Mouse (Mus musculus): ENCODE results near the gene Stx5a.

Gene Stx5a

DNA sequence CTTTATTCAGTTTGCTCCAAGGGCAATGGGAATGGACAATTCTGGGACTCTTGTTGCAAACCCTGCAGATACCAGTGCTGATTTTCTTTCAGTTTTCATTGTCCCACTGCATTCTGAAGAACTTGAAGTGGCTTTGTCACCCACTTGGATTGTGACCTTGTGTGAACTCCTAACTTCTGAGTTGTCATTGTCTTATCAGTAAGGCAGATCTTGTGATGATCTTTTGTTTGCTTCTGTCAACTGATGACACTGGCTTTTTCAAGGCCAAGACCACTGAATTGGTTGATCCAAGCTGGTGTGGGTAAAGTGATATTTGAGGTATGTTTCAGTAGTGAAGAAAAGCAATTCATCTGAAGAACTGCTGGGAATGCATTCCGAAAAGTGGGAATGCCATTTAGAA, 4.2 kb downstream of the Stx5a start:
- no peak for DNase-seq (ENCODE audit: low read depth, low spot score)

DNA sequence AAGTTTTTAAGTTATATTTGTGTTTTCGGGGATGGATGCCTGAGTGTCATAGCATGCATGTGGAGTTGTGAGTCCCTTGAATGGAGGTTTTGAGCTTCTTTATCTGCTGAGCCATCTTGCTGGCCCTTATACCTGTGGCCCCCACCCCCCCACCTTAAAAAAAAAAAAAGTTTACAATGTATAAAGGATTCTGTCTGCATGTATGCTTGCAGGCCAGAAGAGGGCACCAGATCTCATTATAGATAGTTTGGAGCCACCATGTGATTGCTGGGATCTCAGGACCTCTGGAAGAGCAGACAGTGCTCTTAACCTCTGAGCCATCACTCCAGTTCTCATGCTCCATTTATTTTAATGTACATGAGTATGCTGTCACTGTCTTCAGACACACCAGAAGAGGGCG, 6.2 kb downstream of the Stx5a start:
- DNase-seq (ENCODE audit: low read depth, low spot score), result no peak

DNA sequence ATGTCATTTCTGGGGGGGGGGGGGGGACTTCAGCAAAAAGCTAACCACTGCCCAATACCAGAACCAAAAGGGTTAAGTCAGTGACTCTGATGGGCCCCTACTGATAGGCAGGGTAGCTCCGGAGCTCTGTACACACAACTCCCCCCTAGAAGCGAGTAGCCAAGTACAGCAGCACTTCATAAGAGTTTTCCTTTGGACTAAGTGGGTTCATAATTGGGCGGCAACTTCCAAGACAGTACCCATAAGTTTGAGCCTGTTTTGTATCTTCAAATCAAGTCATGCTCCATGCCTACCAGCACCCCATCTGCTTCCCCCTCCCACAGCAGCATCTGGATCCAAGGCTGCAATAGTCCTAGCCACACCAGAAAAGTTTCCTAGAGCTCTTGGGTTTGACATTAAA, 14.4 kb downstream of the Stx5a start:
- no peak for DNase-seq (ENCODE audit: low read depth, low spot score)

DNA sequence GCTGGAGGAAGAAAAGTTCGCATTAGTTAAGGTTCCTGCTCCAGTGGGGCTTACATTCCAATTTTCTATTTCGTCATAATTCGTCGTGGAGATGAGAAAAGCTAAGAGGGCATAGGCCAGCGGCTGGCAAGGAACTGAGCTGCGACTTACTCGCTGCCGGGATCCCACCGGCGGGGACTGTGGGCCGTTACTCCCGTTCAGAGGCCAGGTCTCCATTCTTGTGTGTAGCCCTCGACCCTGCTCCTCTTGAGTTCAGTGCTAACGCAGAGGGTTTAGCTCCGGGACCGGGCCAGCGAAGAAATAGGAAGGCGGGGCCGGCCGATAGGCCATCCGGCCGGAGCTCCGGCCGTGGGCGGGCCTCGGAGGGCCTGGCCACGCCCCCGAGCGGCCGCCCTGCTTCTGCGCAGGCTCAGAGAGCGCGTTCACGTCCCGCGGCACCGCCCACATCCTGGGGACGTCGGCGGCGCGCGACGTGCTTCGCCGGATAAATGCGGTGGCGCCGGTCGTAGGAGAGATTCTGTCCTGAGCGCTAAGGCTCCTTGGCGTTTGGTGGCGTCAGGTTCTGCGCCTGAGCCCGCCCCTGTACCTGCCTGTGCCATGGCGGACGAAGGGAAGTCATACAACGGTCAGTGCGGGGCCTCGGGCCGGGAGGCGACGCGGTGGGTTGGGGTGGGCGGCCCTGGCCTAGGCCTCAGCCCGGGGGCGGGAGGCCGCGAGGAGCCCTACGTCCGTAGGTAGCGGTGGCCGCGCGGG, 15.6 kb downstream of the Stx5a start, which contains the start of gene Nxf1:
Gene Nxf1 (plus strand): TSS at position 439 of the 753 bp plus-strand sequence.
- DNase-seq (ENCODE audit: low read depth, low spot score), result peak; percentile 90

DNA sequence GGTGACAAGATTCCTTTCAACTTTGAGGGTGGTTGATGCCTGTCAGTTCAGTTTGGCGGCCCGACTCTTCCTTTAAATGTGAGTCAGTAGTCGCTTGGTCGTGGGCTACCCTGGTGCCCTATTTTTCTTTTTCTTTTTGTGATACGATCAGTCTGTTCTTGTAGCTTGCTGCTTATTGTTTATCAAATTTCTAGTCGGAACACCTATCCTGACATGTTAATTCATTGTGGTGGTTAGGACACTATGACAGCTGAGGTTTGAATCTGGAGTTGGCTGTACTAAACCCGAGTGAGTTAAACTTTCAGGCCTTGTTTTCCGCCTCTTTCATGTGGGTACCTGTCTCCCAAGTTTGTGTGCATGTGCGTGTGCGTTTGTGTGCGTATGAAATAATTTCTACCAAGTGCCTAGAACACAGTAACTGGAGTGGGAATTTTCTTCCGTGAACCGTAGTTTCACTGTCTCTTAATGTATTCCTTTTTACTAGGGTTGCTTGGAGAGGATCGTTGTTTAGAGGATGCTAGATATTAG, 16.3 kb downstream of the Stx5a start:
- no peak for DNase-seq (ENCODE audit: low read depth, low spot score)

DNA sequence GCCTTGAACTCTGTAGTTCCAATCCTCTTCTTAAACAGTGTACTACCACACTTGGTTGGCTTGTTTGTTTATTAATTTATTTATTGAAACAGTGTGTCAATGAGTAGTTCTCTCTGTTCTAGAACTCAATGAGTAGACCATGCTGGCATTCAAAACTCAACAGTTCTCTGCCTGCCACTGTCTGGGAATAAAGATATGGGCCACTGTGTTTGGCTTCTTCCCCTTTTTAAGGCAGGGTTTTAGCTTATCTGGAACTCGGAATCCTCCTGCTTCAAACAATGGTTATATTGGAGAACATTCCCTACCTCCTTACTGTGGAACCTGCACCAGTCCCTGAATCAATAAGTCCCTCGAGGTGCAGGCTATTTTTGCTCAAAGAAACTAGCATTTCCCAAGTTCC, 17.7 kb downstream of the Stx5a start:
- no peak for DNase-seq (ENCODE audit: low read depth, low spot score)

DNA sequence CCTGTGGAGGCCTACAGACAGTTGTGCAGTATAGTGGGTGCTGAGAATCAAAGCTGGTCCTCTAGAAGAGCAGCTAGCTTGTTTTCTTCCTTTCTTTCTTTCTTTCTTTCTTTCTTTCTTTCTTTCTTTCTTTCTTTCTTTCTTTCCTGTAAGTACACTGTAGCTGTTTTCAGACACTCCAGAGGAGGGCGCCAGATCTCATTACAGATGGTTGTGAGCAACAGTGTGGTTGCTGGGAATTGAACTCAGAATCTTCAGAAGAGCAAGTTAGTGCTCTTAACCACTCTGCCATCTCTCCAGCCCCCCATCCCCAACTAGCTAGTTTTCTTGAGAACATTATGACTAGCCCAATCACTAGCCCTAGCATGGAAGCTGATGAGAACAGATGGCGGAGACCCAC, 19.5 kb downstream of the Stx5a start:
- no peak for DNase-seq (ENCODE audit: low read depth, low spot score)

DNA sequence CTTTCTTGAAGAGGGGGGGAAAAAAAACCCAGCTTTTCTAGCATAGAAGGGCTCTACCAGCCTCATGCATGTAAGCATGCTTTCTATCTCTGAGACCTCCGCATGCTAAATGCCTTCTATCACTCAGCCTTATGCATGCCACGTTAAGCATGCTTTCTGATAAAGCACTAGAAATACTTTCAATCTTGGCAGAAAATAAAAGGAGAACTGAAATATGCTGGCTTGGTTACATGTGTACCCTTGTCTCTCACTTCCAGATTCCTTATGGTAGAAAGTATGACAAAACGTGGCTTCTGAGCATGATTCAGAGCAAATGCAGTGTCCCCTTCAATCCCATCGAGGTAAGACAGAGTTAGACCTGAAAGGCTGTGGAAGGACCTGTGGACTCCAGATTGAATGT, 22.1 kb downstream of the Stx5a start:
- DNase-seq (ENCODE audit: low read depth, low spot score), result no peak

DNA sequence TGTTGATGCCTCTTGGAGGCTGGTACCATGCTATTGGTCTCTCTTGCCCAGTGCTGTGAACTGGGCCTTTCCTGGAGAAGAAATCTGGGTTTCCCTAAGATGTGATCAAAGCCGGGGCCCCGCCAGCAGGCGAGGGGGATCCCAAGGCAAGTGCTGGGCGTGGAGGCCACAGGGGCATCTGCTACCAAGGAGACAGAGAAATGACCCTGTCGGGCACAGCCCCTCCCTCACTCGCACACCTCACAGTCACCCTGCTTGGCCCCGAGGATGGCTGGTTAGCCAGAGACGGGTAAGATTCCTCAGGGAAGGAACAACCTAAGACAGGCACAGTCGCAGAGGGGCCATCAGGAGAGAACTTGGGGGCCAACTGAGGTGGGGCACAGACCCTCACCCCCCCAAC, 24.3 kb downstream of the Stx5a start:
- DNase-seq (ENCODE audit: low read depth, low spot score), result no peak

DNA sequence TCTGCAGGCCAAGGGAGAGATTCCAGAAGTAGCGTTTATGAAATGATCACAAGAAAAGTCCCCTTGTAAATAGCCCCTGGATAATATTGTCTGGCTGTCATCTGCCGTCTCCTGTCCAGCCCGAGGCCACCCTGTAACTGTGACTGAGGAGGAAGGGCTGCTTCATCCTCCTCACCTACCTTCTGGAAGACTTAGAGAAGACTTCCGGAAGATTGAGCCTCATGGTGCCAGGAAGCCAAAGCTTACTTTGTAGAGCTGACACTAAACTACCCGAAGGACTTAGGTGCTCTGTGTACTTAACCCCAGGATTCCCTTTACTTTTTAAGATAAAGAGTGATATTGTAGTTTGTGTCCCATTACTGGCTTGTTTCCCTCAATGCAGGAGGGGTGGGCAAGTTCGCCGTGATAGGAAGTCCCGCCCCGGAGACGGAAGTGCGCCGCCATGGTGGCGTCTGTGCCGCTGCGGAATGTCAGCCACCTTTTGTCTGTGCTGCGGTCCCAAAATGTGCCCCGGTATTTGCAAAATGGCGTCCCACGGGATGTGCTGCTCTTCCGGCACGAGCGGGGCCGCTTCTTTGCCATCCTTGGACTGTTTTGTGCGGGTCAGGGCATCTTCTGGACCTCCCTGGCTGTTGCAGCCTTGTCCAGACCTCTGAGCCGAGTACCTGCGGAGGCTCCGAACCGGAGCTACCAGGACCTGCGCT, 29.5 kb downstream of the Stx5a start, which contains the start of gene Tmem223:
Gene Tmem223 (plus strand): TSS at position 430 of the 704 bp plus-strand sequence.
- DNase-seq (ENCODE audit: low read depth, low spot score), result no peak

DNA sequence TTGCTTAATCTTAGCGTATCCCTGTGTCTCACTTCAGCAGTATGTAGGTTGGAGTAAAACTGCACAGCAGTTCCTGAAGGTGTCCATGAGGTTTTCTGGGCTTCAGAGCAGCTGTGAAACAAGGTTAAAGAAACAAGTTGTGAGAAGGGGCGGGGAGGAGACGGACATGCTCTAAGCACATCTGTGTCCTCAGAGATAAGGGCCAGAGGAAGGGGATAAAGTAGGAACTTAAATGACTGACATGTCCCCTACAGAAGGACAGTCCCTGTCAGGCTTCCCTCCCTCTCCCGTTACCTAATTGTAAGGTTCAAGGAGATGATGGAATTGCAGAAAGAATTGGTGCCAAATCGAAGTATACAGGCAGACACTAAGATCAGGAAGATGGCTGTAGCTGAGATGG, 31.8 kb downstream of the Stx5a start:
- no peak for DNase-seq (ENCODE audit: low read depth, low spot score)

DNA sequence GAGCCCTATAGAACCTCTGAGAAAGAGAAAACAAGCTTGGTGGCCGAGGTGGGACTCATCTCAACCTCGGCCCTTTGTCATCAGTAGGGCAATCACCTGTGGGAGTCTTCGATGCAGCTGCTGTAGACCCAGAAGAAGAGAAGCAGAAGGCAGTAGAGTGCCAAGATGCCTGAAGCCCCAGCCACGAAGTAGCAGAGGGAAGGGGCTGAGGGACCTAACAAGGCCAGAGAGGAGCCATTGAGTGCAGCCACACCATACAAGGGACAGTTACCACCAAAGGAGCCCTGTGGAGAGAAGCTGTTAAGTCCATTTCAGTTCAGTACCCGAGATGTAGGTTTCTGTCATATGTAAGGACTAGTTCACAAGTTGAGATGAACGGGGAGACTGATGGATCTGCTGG, 32.2 kb downstream of the Stx5a start:
- no peak for DNase-seq (ENCODE audit: low read depth, low spot score)

DNA sequence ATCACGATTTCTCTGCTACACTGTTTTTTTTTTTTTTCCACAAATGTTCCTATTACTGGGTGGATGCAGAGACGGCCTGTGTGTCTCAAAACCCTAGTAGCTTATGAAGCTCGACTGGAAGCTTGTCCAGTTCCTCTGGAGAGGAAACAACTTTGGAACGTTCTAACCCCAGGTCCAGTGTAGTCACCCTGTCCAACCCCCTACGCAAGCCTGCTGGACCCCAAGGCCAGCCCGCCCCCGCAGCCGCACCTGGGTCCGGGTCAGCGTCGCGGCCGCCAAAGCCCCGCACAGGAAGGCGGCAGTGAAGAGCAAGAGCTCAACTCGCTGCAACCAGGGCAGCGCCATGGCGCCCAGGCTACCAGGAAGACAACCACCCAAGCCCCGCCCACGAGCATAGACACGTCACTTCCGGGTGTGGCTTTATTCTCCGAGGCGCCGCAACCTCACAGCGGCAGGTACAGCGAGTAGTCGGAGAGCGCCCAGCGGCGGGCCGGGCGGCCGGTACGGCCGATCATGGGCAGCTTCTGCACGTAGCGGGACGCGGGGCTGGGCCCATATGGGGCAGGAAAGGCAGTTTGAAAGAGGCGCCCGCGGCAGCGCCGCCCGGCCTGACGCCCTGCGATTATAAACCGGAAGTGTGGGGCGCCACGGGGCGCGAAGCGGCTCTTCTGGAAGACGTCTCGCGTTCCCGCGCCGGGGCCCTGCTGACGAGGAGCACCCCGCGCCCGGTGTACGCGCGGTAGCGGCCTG, 33.0 kb downstream of the Stx5a start, which contains the start of gene Tmem179b:
Gene Tmem179b (minus strand): TSS at position 382 of the 750 bp plus-strand sequence.
- DNase-seq (ENCODE audit: low read depth, low spot score), result peak; percentile 96

DNA sequence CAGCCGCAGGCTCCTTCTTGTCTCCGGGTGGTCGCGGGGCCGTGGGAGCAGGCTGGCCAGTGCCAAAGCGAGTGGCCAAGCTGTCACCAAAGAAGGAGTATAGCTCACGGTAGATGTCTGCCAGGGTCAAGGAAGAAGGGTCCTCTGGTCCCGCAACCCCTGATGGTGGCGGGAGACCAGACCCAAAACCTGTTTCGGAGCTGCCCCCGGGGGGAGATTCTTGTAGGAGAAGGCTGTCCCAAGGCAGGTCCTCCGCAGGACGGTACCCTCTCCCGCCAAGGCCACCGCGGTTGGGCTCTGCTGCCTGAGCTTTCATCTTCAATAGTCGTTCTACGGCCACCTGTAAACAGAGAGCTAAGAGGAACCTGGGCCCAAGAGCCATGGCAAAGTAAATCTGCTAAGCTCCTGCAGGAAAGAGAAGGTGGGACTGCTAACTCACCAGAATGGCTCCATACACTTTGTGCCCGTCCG, 33.8 kb downstream of the Stx5a start:
- DNase-seq (ENCODE audit: low read depth, low spot score), result no peak

DNA sequence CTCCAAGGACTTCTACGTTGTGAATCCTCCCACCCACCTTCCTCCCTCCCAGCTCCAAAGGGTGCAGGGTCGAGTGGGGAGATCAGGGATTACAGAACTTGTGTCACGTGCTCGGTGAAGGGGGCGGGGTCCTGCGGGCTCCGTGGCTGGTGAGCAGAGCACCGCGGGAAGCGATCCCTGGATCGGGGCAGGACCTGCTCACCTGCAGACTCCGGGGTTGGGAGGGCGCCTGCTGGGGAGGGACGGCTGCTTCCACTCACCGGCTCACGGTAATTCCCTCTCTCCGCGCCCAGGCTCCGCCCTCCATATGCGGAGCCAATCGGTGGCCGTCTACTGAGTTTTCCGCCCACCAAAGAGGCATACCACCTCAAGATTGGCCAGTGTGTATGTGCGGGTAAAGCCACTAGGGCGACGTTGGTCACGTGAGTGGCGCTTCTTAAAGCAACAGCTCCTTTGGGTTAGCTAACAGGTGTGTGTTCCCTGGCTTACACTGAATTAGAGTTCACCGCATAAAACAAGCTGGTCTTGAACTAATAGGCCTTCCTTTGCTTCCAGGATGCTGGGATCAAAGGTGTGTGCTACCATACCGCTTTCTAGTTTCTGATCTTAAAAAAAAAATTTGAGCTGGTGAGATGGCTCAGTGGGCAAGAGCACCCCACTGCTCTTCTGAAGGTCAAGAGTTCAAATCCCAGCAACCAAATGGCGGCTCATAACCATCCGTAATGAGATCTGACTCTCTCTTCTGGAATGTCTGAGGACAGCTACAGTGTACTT, 45.0 kb downstream of the Stx5a start, which contains the start of gene Taf6l:
Gene Taf6l (minus strand): TSS at position 410 of the 774 bp plus-strand sequence.
- DNase-seq (ENCODE audit: low read depth, low spot score), result peak; percentile 87

DNA sequence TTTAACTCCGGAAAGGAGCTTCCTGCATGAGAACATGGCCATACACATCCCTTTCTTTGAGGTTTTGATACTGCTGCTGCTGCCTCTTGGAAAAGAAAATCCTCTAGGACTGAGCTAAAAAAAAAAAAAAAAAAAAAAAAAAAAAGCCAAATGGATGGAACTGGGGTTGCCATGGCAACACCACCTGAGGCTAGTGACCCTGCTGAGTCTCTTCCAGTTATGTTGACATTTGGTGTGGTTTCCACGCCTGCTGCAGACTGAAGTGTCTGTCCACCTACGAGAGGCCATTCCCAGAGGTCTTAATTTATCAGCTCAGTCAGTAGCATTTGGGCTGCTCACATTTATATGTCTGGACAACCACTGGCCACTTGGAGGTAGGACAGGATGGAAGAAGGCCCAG, 47.3 kb downstream of the Stx5a start:
- DNase-seq (ENCODE audit: low read depth, low spot score), result no peak

DNA sequence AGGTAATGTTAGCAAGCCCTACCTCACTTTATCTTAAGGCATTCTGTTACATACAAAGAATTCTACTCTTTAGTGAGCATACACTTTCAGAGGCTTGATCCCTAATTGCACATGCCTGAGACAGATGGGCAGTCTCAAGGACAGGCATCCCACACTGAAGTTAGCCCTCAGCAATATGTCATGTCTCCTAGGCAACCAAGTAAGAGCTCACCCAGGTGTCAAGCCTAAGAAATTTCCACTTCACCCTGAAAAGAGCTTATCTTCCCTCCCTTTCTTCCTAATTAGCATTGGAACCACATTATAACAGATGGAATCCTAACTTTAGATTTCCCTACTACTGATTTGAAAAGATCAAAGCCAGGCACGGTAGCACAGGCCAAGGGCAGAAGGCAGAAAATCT, 48.0 kb downstream of the Stx5a start:
- no peak for DNase-seq (ENCODE audit: low read depth, low spot score)

DNA sequence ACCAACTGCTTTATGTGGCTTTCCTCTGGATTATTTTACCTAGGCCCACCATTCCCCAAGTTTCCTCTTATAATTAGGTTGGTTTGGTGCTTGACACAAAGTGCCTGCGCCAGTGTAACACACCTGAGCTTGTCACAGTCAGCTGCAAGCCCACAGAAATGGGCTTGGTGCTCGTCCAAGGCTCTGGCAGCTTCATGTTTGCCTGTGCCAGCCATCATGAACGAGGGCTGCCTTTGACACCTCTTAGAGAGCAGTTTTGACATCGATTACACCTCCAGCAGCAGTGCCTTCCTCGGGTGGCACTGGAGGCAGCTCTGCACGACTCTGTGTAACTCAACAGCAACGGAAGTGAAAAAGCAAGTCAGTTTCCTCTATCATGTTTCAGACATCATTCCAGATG, 49.0 kb downstream of the Stx5a start:
- no peak for DNase-seq (ENCODE audit: low read depth, low spot score)

DNA sequence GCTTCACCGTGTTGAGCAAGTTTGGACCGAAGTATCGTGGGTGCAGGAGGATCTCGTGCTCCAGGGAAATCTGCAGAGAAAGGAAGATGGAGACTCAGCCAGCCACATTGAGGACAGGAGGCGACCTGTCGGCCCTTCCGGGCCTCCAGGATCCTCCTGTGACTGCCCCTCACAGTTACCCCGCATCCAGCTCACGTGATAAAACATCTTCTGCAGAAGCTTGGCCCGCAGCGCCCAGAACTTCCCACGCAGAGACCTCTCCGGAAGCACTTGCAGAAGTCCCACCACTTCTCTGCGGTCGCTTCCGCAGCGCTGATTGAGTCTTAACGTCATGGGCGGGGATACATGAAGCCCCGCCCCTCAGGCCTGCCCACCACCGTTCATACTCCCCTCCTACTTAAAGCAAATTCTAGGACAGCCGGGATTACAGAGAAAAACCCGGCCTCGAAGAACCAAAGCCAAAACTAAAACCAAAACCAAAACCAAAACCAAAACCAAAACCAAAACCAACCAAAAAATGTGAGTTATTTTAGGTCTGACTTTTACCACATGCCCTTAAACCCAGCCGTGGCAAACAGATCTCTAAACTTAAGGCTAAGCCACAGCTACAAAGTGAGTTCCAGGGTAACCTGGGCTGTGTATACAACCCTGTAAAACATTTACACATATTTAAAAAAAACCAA, 57.2 kb downstream of the Stx5a start, which contains the start of gene Polr2g:
Gene Polr2g (minus strand): TSS at position 314 of the 683 bp plus-strand sequence.
- DNase-seq (ENCODE audit: low read depth, low spot score), result peak; percentile 81

DNA sequence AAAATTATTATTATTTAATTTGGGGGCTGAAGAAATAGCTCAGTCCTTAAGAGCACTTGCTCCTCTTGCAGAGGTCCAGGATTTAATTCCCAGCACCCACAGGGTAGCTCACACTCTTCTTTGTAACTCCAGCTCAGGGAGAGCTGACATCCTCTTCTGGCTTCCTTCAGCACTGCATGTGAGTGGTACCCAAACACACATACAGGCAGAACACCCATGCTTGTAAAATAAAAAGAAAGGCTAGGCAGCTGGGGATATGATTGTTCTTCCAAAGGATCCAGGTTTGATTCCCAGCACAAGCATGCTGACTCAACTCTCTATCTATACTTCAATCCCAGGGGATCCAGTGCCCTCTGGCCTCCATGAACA, 57.7 kb downstream of the Stx5a start:
- DNase-seq (ENCODE audit: low read depth, low spot score), result no peak

Data from retina, postnatal 7 days (tissue).